Mouse (Mus musculus): Measurements from ENCODE around the gene Trip12.

Trip12 gene

DNA sequence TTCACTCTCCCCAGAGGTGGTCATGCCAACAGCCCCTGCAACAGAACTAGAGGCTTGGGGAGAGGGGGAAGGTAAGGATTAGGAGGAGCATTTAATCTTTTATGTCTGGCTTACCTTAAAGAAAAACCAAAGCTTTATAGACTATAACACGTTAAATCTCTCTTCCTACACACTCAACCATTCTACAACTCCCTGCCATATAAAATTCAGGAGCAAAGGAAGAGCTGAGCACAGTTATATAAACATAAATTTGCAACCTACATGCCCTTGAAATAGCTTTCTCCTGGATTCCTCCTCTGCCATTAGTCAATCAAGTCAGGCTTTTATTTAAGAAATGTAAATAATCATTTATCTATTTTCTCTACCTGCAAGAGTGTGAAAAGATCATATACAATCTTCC lies 62.9 kb downstream of the Trip12 start:
- DNase-seq: no peak

DNA sequence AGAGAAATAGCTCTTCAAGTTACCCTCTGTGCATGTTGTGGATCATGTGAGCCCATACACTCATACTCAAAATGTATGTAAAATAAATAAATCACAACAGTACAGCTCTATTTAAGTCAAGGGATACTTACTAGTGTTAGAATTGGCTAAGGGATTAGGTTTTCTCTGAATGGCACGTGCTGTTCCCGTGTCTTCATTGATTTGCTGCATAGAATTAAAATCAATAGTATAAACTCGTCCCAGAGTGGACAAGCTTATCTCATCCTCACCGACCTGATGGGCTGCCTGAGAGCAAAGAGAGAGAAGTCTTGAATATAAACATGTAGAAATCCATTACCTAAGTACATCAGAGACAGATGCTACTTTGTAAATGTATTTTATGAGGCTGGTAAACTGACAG lies 81.5 kb downstream of the Trip12 start:
- no peak for DNase-seq

GRCm38 (mm10) chr1:84742156-84742555 lies 98.2 kb downstream of the Trip12 start:
- no peak for DNase-seq

GRCm38 (mm10) chr1:84740080-84740479 lies 100.2 kb downstream of the Trip12 start:
- no peak for DNase-seq

DNA sequence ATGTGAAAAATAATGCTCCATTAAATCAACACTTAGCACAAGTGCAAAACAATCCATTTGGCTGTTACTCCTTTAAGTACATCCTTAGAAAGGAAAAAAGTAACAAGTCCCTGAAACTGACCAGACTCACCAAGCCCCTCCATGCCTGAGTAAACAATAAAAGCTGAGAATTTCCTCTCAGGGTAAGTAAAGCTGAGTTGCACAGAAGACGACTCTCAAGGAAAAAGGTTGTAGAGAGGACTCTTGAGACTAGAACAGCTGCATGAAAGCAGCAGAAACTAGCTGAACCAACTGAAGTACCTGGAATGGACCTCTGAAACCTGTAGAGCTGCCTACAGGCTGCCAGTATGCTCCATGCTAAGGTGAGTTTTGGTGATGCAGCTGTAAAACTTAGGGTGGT lies 103.2 kb downstream of the Trip12 start:
- DNase-seq: no peak

DNA sequence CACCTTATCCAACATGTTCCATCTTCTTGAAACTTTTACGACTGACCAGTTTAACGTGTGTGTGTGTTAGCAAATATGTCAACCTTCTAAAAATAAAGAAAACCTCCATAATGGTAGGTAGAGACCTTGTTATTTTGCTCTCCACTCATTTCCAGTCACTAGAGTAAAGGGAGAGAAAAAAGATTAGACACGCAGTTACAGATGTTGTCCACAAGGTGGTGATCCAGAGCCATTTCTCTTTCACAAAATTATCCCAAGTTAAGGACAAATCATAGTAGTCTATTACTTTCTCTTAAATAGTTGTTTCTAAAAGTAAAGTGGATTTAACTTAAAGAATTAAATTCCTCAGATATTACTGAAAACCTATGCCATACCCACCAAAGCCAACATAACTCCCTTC lies 106.5 kb downstream of the Trip12 start:
- DNase-seq: no peak

DNA sequence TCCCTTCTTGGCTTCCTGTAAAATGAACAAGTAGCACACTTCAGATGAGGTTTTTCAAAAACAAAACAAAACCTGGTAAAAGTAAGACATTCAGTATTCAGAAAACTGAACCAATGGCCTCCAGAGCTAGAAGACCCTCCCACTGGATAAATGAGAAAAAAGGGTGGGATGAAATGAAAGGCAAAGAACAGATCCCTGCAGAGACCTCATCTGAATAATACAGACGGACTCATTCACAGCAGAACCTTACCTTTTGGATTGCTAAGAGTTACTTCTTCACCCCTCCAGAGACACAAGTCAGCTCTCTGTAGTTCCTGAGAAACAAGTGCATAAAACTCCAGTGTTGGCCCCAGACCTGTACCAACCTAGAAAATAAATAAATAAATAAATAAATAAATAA lies 108.6 kb downstream of the Trip12 start:
- no peak for DNase-seq

DNA sequence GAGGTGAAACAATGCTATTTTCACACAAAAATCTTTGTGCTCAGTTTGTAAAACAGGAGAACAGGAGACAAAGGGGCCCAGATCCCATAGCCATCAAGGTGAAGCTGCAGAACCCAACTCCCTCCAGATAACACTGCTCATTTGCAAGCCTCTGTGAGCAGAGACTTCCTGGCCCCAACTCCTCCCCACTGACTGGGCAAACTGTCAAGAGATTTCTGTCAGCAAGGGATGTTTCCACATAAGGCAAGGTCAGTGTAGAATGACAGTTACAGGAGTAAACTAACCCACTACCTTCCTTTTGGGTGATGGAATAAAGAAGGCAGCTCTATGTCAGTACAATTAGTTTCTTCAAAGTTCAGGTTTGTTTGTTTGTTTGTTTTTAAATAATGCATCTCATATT lies 117.5 kb downstream of the Trip12 start:
- DNase-seq: no peak

DNA sequence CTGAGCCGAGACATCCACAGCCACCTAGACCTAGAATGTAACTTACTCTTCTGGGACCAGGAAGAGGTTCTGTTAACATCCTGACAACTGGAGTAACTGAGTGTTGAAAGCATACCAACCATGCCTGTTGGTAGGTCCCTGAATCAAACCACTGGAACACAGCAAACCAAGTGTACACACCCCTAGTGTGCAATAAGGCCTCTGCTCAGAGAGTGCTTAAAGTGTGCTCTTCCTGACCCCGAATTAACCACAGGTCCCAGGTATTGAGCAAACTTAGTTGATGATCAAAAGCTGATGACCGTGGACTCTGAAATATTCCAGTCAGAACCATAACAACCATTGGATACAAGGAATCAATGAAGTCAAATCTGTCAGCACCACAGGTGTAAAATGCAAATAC lies 117.9 kb downstream of the Trip12 start:
- no peak for DNase-seq

GRCm38 (mm10) chr1:84721942-84722341 lies 118.4 kb downstream of the Trip12 start:
- no peak for DNase-seq

DNA sequence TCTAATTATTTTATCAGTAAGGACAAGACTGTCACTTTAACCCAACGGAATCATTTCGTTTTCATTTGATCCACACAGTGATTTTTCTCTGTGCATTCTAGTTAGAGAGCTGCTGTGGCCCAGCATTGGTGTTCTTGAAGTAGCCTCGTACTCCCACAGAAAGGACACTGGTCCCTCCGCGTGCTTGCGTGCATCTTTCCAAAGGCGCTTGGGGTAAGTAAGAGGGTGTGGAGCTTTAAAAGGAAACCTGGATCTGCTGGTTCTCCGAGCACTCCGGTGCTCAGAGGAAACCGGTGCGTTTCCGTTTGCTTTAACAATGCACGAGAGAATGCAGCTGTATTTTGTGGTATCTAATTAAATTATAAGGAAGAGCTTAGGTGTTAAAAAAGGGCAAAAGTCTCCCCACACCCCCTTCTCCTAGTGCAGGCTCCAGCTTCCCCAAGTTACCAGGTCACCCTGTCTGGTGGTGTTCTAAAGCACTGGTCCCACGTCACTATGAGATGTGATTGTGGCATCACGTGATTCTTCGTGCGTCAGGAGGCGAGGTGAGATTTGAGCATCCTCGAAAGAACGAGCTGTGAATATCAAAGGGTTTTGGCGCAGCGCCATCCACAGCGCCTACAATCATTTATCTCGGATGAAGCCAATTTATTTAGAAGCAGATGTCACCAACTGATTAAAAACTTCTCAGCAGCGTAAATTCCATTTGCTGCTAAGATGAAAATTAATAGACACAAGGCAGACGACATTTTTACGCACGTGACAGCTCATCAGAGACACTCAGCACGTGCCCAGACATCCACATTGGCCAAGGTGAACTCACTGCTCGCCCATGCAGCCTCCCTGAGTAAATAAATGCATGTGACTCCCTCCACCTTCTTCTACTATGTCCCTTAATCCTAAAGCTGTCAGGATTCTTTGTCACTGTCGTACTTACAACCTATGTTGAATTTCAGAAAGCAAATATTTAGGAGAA lies 130.2 kb downstream of the Trip12 start:
- DNase-seq: no peak

GRCm38 (mm10) chr1:84709406-84709805 lies 130.9 kb downstream of the Trip12 start:
- no peak for DNase-seq

- no peak for DNase-seq
Observed at GRCm38 (mm10) chr1:84700254-84700653, 140.1 kb downstream of the Trip12 start.

DNA sequence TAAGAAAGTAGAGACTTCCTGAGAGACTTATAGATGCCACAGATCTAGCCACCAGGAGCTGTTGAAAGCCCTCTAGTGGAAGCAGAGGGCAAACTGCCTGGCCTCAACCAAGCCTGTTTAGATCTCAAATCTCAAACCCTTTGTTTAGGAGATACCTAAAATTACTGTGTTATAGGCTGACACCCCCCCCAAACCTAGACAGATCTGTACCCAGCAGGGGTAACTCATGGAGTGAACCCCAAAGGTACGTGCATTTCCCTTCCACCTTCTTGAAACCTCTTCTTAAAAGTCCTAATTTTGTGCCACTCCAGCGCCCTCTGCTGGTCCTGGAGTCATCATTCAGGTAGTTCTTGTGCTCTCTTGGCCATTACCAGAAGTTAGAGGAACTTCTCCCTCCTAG lies 143.2 kb downstream of the Trip12 start:
- no peak for DNase-seq

- DNase-seq: peak; percentile 66
Observed at GRCm38 (mm10) chr1:84695517-84696411, 144.6 kb downstream of the Trip12 start, which contains the start of gene Dner. Gene Dner, minus strand, starts transcription at chr1:84696221.

GRCm38 (mm10) chr1:84694688-84695474 lies 145.4 kb downstream of the Trip12 start:
- DNase-seq: no peak

DNA sequence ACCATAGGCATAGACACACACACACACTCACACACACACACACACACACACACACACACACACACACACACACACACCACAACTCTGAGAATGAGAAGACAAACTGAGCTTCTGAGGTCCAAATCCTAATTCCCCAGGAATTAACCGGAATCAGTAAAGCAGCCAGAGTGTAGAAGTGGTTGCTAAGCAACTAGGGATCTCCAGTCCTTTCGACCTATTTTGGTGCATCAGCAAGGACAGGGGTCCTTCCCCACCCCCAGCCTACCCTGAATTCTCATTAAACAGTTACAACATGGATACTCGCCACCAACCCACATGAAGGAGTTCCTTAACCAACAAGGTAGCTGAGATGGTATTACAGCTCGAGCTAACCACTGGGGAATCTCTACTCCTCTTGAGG lies 162.4 kb downstream of the Trip12 start:
- no peak for DNase-seq

All from kidney, adult 18-20 months (tissue).